Mouse (Mus musculus) monocyte, adult 5-6 weeks (primary cell): ENCODE data around the gene Gm45062. TPM values are rescaled to one million over a fixed set of nuclear protein-coding genes. Genes with fewer than 3 reads are reported as not detected.

ENCODE experiments used
- ATAC-seq: fragments of 153-309, 156-312 bp; replicated peaks from 2 replicates; pipeline ENCODE4 v1.8.0; 2017; ENCODE audit warnings: mild to moderate bottlenecking; ENCODE audit not compliant: low TSS enrichment, insufficient number of reproducible peaks, severe bottlenecking, poor library complexity, low FRiP score
- total RNA-seq: library from RNA; stranded (forward); fragments of 200-1000, 200-491, 200-594 nt; gene quantifications from 3 replicates; pipeline ENCODE4 v1.2.3, GENCODE M21; 2017

The Gm45062 gene
- total RNA-seq, 1 experiment from 2014 or later, result 11.0 TPM

DNA sequence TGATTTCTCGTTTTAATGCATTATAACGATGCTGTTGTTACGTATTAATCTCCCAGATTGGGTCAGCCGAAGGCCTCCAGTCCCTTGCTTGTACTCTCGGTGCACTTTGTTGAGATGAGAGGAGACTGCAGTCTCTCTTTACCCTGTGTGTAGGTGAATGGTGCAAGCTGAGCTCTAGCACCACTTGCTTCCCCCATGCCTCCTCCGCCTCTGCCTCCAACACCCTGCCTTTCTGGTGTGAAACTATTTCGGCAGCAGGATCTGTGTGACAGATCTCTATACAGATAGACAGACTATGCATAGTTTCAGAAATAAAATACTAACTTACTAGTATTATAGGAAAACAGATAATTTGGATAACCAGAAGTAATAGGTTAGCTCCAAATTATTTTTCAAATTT lies 101.6 kb downstream of the Gm45062 start:
- ATAC-seq, result no peak

- no peak for ATAC-seq
Measured at GRCm38 (mm10) chr6:8364033-8364756, 104.9 kb downstream of the Gm45062 start.

DNA sequence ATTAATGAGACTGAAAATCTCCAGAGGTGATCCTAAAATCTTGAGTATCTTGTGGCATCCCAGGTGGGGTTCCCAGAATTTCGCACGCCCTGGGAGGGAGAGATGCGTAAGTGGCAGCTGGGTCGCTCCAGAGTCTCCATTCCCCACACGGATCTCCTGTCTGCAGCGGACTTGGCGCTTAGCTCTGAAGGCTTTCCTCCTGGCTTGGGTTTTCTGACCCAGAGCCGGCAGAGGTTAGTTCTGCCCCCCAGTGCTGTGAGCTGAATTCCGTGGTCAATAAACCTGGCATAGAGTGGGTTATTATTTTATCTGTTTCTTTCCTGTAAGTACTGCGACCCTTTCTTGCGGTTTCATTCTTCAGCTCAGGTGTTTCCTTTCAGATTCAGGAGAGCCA lies 105.5 kb downstream of the Gm45062 start:
- no peak for ATAC-seq

DNA sequence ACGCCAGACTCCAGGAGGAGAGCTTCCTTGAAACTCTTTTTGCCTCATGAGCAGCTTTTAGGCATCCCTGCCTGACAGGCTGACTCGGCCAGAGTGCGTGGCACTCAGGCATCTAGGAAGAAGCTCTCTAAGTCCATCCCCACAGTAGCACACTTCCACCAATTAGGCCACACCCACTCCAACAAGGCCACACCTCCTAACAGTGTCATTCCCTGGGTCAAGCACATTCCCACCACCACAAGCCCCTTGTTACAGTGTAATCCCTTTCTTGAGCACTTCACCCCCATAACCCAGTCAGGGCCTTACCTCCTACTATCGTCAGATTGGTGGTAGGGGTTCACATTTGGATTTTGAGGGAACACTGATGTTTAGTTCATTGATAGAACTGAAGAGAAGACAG lies 108.4 kb downstream of the Gm45062 start:
- no peak for ATAC-seq

DNA sequence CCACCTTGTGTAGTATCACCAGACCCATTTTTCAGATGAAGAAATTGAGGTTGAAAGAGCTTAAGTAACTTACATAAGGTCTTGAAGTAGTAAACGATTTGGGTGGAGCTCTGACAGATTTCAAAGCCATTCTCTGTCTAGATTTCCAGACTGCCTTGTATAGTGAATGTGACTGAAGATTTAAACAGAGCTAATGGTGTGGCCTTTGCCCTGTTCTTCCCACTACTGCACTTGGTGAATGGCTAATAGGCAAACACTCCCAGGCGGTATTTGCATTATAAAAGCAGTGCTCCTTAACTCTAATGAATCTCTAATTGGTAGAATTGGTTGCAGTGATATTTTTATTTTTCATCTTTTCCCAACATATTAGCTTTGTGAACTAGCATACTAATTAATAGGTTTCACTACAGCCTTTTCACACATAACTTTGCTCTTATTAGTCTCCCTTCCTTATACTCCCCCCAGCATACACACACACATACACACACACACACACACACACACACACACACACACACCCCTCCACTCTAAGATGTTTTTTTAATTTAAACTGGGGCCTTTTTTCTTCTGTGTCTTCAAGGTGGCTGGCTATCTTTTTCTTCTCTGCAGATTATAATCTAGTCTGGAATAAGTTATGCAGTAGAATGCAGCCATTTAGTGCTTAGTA lies 109.1 kb downstream of the Gm45062 start:
- ATAC-seq, result no peak

DNA sequence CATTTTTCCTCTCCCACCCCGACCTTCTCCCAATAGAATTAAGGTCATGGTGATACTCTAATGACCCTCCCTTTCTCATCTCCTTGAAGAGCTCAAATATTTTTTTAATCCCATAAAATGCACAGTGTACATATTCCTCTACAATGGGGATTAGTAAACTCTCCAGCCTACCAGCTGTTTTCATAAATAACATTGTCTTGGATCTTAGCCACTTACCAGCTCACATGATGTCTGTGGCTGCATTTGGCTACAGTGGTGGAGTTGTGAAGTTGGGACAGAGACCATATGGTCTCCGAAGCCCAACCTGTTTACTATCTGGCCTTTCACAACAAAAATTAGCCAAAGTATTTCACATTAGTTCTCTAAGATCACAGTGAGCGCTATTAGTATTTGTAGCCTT lies 111.4 kb downstream of the Gm45062 start:
- ATAC-seq, result no peak

DNA sequence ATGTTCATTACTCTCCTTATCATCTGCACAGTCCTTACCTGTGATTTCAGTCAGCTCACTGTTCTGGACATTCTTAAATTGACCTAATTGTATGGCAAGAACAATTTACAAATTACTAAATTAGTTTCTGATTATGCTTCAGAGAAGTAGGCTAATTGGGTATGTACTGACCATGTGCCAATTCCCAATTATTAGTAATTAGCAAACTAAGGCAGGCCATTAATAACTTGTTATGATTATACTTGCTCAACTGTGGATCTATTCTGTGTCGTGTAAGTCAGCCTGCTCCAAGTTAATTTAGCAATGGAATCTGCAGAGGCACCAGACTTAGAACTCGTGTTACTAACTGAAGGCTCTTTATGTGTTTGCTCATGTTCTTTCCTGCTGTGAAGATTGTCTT lies 113.8 kb downstream of the Gm45062 start:
- no peak for ATAC-seq

DNA sequence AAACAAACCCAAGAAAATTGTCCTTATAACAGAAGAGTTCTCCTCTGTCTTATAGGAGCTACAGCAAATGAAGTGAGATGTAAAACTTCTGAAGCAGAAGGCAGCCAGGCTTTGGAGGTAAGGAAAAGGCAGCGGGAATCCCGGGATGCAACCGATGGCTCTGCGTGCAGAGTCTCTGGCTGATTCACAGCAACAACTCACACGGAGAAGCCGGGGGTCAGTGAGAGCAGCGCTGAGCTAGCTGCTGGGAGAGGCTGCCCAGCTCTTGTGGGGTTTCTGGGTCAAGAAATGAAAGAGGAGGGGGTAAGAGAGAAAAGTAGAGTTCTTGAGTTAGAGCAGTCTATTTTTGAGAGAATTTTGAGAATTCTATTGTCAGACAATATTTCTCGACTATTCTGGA lies 114.6 kb downstream of the Gm45062 start:
- no peak for ATAC-seq

DNA sequence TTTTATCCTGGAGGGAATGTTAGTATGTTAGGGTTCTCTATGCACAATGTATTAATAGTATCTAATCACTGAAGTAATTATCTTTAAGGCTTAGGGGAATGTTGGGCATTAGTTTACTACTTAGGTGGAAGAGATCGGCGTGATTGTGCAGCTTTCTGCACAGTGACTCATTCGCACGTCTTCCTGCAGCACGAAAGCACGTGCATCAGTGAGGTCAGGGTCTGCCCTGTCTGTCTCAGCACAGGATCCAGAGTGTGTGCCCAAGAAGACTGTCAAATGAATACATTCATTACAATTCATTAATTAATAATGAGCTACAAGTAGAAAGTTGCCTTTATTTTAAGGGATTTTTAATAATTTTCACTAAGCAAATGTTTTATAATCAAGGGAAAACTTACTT lies 115.0 kb downstream of the Gm45062 start:
- no peak for ATAC-seq

DNA sequence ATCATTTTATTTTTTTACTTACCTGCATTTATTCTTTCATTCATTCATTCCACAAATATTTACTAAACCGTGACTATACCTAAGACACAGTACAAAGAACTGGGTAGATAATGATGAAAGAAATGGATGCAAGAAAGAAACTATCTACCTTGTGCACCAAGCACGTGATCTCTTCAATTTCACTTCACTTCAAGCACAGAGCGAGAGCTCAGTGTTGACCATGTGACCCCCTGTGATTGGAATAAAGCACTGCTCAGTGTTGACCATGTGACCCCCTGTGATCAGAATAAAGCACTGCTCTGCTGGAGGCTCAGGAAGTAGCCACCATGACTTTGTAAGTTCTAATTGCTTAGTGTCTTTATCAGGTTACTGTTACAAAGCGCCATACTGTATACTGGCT lies 115.5 kb downstream of the Gm45062 start:
- no peak for ATAC-seq

DNA sequence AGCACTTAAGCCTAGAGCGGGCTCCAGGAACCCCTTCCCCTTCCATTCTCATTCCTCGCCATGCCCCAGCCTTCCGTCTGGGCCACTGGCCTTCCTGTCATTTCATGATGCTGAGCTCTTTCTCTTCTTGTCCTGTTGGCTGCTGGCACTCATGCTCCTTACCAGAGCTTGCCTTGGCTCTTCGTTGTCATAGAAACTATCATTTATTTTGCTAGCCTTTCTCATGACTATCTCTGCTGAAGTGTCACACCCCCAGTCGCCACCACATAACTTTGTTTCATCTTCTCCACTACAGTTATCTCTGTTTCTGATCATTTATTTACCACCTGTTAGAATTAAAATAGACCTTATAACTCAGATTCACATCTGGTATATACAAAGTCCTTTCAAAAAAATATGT lies 117.1 kb downstream of the Gm45062 start:
- no peak for ATAC-seq

DNA sequence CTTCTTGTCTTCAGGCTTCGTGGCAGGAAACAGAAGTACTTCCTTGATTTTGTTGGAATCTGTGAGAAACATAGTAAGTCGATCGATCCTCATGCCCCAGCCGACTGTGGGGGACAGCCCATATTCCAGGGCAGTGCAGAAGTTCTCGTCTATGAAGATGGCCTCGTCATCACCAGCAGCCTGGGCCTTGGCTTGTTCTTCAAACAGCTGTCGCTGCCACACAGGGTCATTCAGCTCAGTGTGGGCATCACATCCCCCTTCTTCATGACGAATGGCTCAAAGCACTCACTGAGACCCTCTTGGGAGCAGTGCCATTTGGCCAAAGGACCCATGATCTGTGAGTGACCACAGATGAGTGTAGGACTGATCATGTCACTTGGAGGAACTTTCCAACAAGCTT lies 118.4 kb downstream of the Gm45062 start:
- no peak for ATAC-seq

DNA sequence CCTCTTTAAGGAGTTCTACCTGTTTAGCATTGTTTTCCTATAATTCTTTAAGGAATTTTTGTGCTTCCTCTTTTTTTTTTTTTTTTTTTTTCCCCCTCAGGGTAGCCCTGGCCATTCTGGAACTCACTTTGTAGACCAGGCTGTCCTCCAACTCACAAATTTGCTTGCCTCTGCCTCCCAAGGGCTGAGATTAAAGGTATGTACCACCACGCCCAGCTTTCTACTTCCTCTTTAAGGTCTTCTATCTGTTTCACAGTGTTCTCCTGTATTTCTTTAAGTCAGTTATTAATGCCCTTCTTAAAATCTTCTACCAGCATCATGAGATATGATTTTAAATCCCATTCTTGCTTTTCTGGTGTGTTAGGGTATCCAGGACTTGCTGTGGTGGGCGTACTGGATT lies 130.1 kb downstream of the Gm45062 start:
- no peak for ATAC-seq

DNA sequence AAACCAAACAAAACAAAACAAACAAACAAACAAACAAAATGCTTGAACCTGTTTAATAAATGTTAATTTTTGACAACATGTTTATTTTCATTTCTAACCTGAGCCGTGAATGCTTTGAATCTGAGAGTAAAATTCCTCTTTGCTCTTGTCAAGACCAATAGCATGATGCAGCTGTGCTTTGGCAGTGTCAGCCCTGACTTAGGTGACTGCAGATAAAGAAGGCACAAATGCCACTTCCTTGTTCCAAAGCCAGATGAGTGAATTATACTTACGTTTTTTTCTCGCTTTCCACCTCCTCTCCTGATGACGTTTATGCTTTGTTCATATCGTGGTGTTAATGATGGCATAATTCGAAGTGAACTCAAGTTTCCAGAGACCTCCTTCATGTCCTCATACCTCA lies 131.0 kb downstream of the Gm45062 start:
- no peak for ATAC-seq

DNA sequence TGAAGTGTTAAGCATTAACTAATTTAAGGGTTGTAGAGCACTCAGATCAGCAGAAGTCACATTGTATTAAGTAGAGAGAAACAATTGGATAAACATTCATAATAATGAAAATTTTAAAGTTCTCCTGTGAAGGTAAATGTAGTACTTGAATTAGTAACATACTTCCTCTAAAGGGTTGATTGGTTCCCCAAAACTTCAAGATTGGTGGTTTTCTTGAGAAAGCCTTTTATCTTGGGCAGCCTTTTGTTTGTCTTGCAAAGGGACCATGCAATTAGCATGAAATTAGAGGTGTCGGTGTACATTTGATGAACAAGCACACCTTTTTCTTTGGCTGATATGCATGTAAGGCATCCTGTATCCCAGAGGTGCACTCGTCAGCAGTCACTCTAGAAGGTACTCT lies 131.7 kb downstream of the Gm45062 start:
- no peak for ATAC-seq

GRCm38 (mm10) chr6:8393029-8393428 lies 133.8 kb downstream of the Gm45062 start:
- ATAC-seq, result no peak

DNA sequence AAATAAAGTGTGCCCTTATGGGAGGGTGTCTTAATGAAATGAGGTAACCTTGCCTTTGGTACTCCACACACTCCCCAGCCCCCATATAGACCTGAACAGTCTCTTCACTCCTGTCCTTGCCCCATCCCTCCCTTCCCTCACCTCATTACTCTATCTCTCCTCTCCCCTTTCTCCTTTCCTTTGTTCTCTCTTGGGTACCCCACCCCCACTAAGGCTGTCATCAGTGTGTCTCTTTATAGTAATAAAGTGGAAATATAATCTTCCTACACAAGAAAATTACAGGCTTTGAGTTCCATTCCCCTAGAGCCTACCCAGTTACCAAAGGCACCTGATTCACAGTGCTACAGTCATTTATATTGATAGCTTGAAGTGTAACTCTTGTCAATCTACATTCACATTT lies 134.8 kb downstream of the Gm45062 start:
- ATAC-seq, result no peak

DNA sequence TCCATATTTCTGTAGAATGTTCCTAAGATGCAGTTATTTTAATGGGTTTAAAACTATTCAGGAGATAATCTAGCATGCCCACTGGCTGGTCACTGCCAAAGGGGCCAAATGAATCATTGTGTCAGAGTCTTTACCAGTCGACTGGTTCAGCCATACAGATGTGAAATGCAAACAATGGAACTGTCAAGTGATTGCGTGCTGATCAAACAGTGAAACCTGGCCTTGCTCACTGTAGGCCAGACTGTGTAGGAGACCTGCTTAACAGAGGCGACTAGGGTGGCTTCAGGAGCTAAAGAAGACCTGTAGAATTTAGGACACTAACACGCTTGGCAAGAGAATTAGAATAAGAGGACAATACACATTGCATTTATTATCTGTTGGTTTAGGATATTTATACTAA lies 135.8 kb downstream of the Gm45062 start:
- ATAC-seq, result no peak

DNA sequence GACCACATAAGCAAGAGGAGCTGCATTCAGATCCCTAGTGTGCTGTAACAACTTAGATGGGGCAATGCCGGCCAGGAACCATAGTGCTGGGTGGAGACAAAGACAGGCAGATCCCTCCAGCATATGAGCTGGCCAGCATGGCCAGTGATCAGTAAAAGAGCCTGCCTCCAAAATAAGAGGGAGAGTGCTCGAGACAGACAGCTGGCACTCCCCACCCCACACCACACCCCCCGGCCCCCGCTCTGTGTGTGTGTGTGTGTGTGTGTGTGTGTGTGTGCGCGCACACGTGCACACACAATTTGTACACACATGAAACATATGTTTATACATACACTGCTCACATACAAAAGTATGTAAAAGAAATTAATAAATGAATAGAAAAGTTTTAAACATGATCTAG lies 138.0 kb downstream of the Gm45062 start:
- ATAC-seq, result no peak

DNA sequence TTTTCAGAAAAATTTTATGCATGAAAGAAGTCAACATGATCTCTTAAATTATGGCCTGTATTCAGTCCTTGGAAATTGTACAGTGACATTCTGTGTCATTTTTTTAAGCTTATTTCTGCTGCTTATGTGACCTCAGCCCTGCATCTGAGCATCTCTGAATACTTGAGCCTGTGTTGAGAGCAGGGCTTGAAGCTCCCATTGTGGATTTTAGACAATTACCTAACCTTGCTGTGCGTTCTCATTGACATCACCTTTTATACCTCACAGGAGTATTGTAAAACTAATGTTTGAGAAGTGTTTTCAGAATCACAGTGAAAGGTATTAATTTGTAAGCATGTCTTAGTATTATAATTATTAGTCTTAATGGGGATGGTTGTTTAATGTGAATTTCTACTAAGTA lies 140.5 kb downstream of the Gm45062 start:
- ATAC-seq, result no peak

DNA sequence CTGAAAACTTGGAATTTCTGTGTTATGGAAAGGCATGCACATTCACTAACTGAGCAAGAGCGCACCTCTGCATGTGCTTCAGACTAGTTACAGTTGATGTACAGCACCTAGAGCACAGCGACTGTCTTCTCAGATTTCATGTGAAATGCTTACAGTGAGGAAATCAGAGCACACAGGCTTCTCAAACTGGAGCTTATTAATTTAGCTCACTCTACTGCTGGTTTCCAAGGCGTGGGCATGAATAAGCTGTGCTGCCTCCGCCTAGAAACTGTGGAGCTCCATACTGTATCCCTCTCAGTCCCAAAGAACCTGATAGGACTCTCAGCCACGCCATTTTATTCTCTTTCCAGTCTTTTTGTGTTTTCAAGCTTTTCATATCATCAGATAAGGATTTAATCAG lies 143.9 kb downstream of the Gm45062 start:
- ATAC-seq, result no peak
